21 mouse cellular contexts compared by ENCODE assay signal in the genomic region with DNA sequence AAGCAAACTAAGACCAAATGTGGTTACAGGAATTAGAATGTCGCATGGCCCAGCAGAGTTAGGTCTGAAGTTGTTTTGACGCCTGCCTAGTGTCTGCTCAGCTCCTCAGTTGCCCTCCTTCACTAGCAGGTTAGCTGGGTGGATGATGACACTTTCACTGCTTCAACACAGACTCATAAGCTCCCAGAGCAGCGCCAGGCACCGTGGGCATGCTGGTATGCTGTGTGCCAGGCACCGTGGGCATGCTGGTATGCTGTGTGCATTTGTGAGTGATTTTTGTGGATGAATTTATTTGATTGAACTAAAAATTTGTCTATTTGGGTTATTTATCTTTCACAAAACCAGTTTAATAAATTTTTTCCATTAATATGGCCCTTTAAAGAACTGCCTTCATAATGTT.
DNase-seq lines count a peak whose midpoint lies in the region; ATAC-seq and TF ChIP-seq lines count a peak whose summit lies in the region.
"Had no signal": no experiment of that assay in that cellular context is flagged by ENCODE, and none has a peak within 500 bp of the region (broad histone marks: within the 10 kb centered on the region; RNA-seq: fewer than 3 reads in every experiment).

No protein-coding gene starts in this region.

- H3K4me2 ChIP-seq in heart, embryonic 11.5 days, result no peak overlapping the region
- H3K4me2 ChIP-seq: embryonic facial prominence, embryonic 12.5 days; embryonic facial prominence, embryonic 15.5 days; hindbrain, embryonic 12.5 days; hindbrain, embryonic 15.5 days had no signal

- peak overlapping the region; percentile 4; the same call in 1 of the 2 replicates for H3K27ac ChIP-seq in layer of hippocampus, adult 2 months
- H3K27ac ChIP-seq in heart, embryonic 11.5 days (ENCODE audit: low read depth, low read length), result no peak overlapping the region
- H3K27ac ChIP-seq: embryonic facial prominence, embryonic 12.5 days; embryonic facial prominence, embryonic 15.5 days; hindbrain, embryonic 12.5 days; hindbrain, embryonic 15.5 days had no signal

- DNase-seq in layer of hippocampus, adult 11-12 months (ENCODE audit: low spot score), result peak; percentile 32
- no peak for DNase-seq in layer of hippocampus, postnatal 10 days (ENCODE audit: low spot score in 2 of 2)
- peak; percentile 55 for DNase-seq in Muller cell, postnatal 12 days (ENCODE audit: inconsistent ontology term)
- DNase-seq in layer of hippocampus, adult 2 months (ENCODE audit: low spot score in 2 of 2), result peak; percentile 37 to 40
- no peak for DNase-seq in lung, postnatal 4 days
- DNase-seq: adrenal gland, adult 2 months; adrenal gland, postnatal 14 days; B cell, adult 2 months; cerebellum, adult 11-12 months; cerebellum, adult 8-10 months; forebrain, postnatal 0 days; gastrocnemius, postnatal 25 days; heart, adult 18-20 months had no signal

- H3K9me3 ChIP-seq in heart, embryonic 11.5 days (replicated peaks; ENCODE audit: control insufficient read depth, low read length), result no peaks in the 10 kb centered on the region
- H3K9me3 ChIP-seq: embryonic facial prominence, embryonic 12.5 days; embryonic facial prominence, embryonic 15.5 days; G1E; hindbrain, embryonic 12.5 days; hindbrain, embryonic 15.5 days had no signal

- no peaks in the 10 kb centered on the region for H3K27me3 ChIP-seq in heart, embryonic 11.5 days (ENCODE audit: control insufficient read depth, insufficient read depth, low read length)
- H3K27me3 ChIP-seq: CH12.LX; embryonic facial prominence, embryonic 12.5 days; embryonic facial prominence, embryonic 15.5 days; hindbrain, embryonic 12.5 days; hindbrain, embryonic 15.5 days had no signal

- no peak overlapping the region for H3K9ac ChIP-seq in heart, embryonic 11.5 days (ENCODE audit: low read depth, low read length)
- H3K9ac ChIP-seq: embryonic facial prominence, embryonic 12.5 days; embryonic facial prominence, embryonic 15.5 days; forebrain, postnatal 0 days; hindbrain, embryonic 12.5 days; hindbrain, embryonic 15.5 days had no signal

- H3K36me3 ChIP-seq in heart, embryonic 11.5 days (ENCODE audit: control insufficient read depth, insufficient read depth, low read length), result peaks cover 6% of the 10 kb centered on the region; the same call in 1 of the 2 replicates
- H3K36me3 ChIP-seq: embryonic facial prominence, embryonic 12.5 days had no signal

- no peak overlapping the region for H3K4me3 ChIP-seq in layer of hippocampus, adult 2 months
- no peak overlapping the region for H3K4me3 ChIP-seq in heart, embryonic 11.5 days (ENCODE audit: low read depth, low read length)
- H3K4me3 ChIP-seq: embryonic facial prominence, embryonic 12.5 days; embryonic facial prominence, embryonic 15.5 days; hindbrain, embryonic 12.5 days; hindbrain, embryonic 15.5 days had no signal

- no peak for ATAC-seq in heart, embryonic 11.5 days (replicated peaks; ENCODE audit: insufficient number of reproducible peaks, low FRiP score, low TSS enrichment)
- ATAC-seq: forebrain, embryonic 14.5 days; forebrain, postnatal 0 days had no signal

- no peaks in the 10 kb centered on the region for H3K4me1 ChIP-seq in heart, embryonic 11.5 days (ENCODE audit: control insufficient read depth, insufficient read depth, low read length)
- H3K4me1 ChIP-seq: embryonic facial prominence, embryonic 12.5 days; embryonic facial prominence, embryonic 15.5 days; hindbrain, embryonic 12.5 days; hindbrain, embryonic 15.5 days had no signal

- 90% methylated on average over 5 of the region's 5 CpGs for WGBS in heart, embryonic 11.5 days (ENCODE audit: insufficient replicate concordance)

- no peak for TF ChIP-seq CTCF in layer of hippocampus, adult 2 months (conservative IDR thresholded peaks at IDR 0.05)

Comparison
In these comparisons a context has a peak if more than half of its experiments do, and no peak if none do; other contexts are left out.
1. DNase-seq: peak in layer of hippocampus, adult 11-12 months (single experiment), Muller cell, postnatal 12 days (single experiment) and layer of hippocampus, adult 2 months (2 of 2); none in layer of hippocampus, postnatal 10 days (0 of 2) and lung, postnatal 4 days (0 of 2).